Mouse (Mus musculus): ENCODE results near the gene Gm49394.

Gene Gm49394

GRCm38 (mm10) chr7:142659181-142659681 is 10.5 kb downstream of the Gm49394 start:
- no peak for DNase-seq (ENCODE audit: low spot score in 2 of 2)

GRCm38 (mm10) chr7:142658681-142659180 is 11.0 kb downstream of the Gm49394 start:
- DNase-seq (ENCODE audit: low spot score in 2 of 2), result no peak

- DNase-seq (ENCODE audit: low spot score in 2 of 2), result no peak
Measured at GRCm38 (mm10) chr7:142657821-142658614, 11.7 kb downstream of the Gm49394 start.

- DNase-seq (ENCODE audit: low spot score in 2 of 2), result no peak
Measured at GRCm38 (mm10) chr7:142657341-142657791, 12.4 kb downstream of the Gm49394 start.

- DNase-seq (ENCODE audit: low spot score in 2 of 2), result no peak
Measured at GRCm38 (mm10) chr7:142656055-142656454, 13.7 kb downstream of the Gm49394 start.

- no peak for DNase-seq (ENCODE audit: low spot score in 2 of 2)
Measured at GRCm38 (mm10) chr7:142655633-142656032, 14.1 kb downstream of the Gm49394 start.

GRCm38 (mm10) chr7:142653726-142654125 is 16.0 kb downstream of the Gm49394 start:
- DNase-seq (ENCODE audit: low spot score in 2 of 2), result no peak

GRCm38 (mm10) chr7:142646676-142647075 is 23.1 kb downstream of the Gm49394 start:
- no peak for DNase-seq (ENCODE audit: low spot score in 2 of 2)

- no peak for DNase-seq (ENCODE audit: low spot score in 2 of 2)
Measured at GRCm38 (mm10) chr7:142645045-142645444, 24.7 kb downstream of the Gm49394 start.

GRCm38 (mm10) chr7:142636178-142636577 is 33.6 kb downstream of the Gm49394 start:
- no peak for DNase-seq (ENCODE audit: low spot score in 2 of 2)

GRCm38 (mm10) chr7:142630691-142631090 is 39.1 kb downstream of the Gm49394 start:
- no peak for DNase-seq (ENCODE audit: low spot score in 2 of 2)

- DNase-seq (ENCODE audit: low spot score in 2 of 2), result no peak
Measured at GRCm38 (mm10) chr7:142629806-142630205, 39.9 kb downstream of the Gm49394 start.

- no peak for DNase-seq (ENCODE audit: low spot score in 2 of 2)
Measured at GRCm38 (mm10) chr7:142622180-142622579, 47.6 kb downstream of the Gm49394 start.

GRCm38 (mm10) chr7:142613077-142613476 is 56.7 kb downstream of the Gm49394 start:
- no peak for DNase-seq (ENCODE audit: low spot score in 2 of 2)

- DNase-seq (ENCODE audit: low spot score in 2 of 2), result peak in 1 of 2 experiments; percentile 11
Measured at GRCm38 (mm10) chr7:142610627-142611406, 58.9 kb downstream of the Gm49394 start.

- no peak for DNase-seq (ENCODE audit: low spot score in 2 of 2)
Measured at GRCm38 (mm10) chr7:142600921-142601320, 68.8 kb downstream of the Gm49394 start.

Measured in natural killer cell, adult 2 months (primary cell).